Mouse (Mus musculus) MN1 (cell line): ENCODE measurements around the gene 5330417H12Rik.
A peak's percentile ranks its signal among the peaks of the same experiment; 100 is the strongest.

Experiments
- DNase-seq: peaks from one replicate; pipeline ENCODE4 v3.0.0-alpha.2; 2016; ENCODE audit warnings: low spot score

The 5330417H12Rik gene

DNA sequence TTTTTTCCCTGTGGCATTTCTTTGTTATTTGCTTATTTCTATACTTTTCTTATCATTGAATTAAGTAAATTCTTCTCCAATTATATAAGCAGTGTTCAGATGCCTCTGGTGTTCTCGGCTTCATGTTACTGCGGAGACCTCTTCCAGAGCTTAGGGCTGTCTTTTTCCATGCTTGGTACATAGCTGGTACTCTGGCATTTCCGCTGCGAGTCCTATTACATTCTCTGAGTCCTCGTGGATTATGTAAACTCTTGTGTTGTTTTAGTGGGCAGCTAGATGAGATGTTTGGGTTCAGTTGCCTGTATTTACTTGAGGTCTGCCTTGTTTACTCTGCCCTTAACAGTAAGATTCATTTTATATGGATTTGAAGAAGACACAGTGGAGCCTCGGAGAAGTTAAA, 820 bp upstream of the 5330417H12Rik start:
- no peak for DNase-seq

DNA sequence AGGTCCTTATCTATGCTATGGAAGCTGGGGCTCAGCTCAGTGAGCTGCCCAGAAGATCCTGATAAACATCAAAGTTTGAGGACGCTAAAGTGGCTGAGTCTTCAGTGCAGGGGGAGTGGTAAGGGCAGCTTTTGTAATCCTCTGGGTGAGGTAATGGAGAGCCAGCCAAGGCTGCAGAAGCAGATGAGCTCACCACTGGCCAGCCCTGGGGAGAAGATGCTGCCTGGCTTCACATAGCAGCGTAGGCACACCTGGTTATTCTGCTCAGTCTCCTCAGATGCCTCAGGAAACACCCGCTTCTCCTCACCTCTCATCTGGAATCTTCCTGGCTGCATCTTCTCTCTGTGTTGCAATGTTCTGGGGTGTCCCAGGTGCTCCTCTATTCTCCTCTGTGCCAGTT, 529 bp downstream of the 5330417H12Rik start:
- peak; percentile 82 for DNase-seq

DNA sequence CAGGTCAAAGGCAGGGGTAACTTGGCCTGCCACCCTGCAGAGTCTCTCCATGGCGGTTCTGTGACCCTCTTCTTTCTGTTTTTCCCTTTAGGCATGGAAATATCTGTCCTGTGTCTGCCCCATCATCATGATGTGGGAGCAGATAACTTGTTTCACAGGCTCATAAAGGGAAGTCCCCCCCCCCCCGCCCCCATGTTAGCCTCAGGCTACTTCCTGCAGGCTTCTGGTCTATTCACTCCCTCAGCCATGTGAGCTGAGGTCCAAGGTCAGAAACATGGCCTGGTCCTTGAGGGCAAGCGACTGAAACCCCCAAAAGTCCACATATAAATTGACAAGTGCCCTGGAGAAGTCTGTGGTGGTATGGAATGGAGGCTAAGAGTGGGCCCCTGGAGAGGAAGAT, 4.8 kb downstream of the 5330417H12Rik start:
- DNase-seq = no peak

DNA sequence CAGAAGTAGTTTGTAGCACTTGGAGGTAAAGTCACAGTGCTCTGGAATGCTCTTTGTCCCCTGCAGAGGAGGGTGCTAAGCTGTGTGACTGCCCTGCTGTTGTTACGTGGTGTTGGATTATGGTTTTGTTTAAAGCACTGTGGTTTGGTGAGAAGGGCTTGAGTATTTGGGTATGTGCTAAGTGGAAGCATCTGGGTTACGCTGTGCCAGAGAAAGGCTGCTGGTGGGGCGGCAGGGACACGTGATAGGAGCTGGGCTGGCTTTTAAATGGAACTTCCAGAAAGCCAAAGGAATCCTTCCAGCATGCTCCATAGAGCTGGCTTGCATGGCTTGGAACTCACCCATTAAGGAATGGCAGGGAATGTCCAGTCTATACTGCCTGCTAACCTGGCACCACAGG, 5.7 kb downstream of the 5330417H12Rik start:
- DNase-seq = no peak

DNA sequence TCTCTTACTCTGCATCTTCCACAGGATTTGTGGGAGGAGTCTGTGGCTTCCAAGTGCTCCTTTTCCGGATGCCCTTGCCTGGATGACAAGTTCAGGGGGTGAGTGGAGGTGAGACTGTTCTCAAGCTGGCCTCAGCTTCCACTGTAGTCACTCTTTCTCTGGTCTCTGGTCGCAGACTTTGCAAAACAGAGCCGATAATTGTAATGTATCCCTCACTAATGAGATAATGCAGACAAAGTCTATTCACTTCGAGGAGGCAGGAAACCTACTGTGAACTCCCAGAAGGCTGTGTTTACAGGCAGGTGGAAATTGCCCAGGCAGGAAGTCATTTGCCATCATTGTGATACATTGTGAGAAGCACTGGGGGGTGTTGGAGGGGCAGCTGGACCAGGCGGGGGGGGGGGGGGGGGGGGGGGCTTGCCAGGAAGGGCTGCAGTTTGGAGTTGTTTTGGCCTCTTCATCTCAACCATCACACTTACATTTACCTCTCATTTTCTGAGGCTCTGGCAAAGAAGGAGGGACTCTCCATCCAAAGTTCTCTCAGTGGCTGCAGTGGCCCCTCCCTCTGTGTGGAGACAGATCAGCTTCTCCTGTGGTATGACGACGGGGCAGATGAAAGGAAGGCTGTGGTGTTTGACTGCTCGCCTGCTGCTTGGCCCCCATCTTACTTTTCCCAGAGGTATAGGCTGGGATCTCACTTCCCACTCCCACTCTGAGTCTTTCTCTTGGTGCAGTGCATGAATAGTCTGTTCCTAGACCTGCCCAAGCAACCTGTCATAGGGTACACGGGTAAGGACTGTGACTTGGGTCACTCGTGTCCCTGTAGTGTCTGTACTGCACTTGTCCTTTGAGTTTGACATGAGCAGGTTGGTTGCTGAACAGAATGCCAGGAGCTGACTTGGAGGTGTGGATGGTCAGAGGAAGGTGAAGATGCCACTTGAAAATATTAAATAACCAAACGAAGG, 6.7 kb downstream of the 5330417H12Rik start:
- DNase-seq = peak; percentile 26

DNA sequence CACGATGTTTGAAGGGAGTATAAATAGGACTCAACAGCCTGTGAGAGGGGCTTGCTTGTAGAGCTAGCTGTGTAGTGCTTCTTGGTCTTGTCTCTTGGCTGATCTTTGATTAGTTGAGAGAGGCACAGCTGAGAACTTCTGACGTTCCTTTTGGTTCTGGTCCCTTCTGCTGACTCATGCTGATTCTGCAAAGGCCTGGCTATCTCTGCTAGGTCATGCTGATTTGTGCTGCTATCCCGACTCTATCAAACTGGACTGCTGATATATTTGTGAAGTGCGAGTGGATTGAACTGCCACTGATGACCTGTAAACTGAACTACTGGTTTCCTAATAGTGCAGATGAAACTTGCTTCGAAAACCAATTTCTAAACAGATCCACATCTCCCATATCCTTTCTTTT, 14.1 kb downstream of the 5330417H12Rik start:
- DNase-seq = no peak

DNA sequence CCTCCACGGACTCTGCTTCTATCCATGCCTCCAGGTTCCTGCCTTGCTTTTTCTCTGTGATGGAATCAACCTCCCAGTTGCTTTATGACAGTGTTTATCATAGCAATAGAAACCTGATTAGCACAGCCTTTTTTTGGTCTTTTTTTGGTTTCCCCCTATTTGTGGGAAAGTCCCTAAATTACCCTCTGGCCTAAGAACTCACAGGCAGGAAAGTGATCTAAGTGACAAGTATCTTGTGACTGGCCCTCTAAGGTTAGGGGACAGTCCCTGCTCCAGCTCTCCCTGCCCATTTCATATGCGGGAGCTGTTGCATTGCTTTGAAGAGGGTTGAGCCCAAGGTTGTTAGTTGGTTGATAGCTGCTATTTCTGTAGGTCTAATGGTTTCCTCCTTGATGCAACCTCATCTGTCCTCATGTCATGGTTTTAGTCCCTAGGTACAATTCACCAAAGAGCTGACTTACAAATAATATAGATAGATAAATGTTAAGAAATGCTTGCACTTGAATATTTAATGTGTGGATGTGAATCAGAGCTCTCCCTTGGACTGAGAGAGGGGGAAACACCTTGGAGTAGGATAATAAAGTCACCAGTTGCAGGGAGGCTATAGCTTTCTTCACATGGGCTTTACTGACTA, 15.2 kb downstream of the 5330417H12Rik start:
- no peak for DNase-seq

DNA sequence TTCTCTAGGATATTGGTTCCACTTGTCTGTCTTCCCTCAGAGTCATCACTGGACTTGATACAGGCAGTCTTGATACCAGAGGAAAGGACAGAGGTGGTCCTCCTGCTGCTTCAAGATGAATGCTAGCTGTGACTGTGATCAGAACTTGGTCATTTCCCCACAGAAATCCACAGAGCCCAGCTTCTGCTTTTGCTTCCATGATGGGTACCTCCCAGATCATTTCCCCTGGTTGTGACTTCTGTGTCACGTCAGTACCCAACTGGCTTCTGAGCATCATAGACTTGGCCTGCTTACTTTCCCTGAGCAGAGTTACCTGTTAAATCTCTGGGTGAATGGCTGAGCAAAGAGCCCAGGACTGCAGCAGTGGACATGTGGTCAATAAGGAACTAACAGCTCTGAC, 17.2 kb downstream of the 5330417H12Rik start:
- DNase-seq = no peak

DNA sequence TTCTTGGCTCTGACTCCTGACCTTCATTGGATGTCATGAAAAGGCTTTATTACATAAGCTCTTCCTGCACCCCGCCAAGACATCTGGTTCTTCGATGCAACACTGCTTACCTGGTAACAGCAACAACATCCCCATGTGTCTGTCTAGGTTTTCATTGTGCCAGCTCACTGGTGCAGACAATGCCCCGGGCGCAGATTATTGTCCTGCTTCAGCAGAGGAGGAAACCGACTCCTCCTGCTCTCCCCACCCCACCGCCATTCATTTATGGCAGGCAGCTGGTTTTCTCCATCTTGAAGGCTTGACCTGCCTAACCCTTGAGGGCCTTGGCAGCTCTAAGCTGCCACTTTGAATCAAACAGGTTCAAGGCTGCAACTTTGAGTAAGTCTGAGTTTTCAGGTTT, 22.0 kb downstream of the 5330417H12Rik start:
- DNase-seq = no peak

DNA sequence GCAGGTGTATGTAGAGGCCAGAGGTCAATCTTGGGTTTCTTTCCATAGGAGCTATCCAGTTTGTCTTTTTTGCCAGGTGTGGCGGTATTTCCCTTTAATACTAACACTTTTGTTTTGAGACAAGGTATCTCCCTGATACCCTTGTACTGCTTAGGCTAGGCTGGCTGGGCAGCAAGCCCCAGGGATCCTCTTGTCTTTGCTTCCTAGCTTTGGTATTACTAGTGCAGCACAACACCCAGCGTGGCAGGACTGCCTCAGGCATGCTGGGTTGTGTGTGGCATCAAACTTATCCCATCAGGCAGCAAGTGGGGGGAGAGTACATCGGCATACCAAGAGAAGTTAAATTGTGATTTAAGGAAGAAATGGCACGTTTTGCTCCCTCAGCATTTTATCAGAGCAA, 22.5 kb downstream of the 5330417H12Rik start:
- no peak for DNase-seq

DNA sequence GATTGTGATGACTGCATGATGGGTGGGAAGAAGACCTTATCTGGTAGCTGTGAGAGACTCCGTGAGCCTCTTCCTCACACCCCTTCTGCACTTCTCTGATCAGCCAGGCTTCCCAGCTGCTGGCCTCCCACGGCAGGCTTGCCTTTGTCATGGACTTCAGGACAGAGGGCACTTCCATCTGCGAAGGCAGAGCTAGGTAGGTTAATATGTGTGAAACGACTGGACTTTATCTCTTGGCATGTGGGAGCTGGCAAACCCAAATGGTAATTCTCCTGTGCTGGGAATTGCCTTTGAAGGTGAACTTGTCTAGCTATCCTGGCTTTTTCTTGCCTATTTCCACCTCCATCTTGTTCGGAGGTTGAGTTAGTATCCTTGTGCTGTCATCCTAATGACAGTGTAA, 24.3 kb downstream of the 5330417H12Rik start:
- DNase-seq = no peak

DNA sequence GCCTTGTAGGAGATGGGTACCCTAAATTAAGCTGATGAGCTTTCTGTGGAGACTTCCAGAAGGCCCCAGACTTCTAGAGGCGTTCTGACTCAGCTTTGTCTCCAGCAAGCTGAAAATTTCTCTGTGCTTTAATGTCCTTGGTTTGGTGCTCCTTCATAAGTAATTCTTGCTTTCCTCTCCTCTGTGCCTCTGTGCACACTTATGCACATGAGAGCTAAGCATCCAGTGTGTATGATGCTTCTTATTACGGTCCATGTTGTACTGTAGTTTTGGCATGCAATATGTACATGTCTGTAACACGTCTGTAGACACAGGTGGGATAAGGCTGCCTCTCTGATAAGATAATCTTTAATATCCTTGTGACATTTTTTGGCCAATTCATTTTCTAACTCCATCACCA, 27.0 kb downstream of the 5330417H12Rik start:
- DNase-seq = no peak

DNA sequence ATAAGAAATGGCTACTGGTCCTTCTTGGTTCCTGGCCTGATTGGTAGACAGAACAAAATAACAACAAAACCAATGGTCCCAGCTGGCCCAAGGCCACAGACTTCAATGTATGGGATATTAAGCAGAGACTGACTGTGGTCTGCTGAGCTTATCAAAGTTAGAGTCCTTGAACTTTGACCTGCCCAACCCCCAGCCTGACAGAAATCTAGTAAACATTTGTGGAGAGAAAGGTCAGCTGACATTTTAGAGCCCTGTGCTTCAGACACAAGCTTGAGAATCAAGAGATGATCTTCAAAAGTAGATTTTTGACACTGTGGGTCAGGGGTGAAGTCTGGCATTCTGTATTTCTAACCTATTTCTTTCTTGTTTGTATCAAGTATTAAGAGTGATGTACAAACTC, 28.2 kb downstream of the 5330417H12Rik start:
- DNase-seq = no peak

DNA sequence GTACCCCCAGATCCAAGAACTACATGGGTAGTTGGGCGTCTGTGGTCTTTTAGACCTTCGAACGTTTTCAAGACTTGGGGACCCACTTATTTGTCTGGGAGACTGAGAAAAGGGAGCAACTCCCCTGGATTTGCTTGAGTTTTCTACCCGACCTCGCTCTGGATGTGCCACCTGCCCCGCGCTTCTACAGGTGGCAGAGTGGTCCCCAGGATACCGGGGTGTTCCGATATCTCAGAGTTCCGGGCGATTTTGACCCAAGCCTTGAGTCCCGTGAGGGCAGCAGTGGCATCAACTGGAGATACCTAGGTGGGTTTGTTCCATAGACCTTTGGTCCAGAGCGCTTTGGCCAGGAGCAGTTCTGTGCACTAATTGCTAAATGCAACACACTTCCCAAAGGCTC, 29.5 kb downstream of the 5330417H12Rik start:
- no peak for DNase-seq

DNA sequence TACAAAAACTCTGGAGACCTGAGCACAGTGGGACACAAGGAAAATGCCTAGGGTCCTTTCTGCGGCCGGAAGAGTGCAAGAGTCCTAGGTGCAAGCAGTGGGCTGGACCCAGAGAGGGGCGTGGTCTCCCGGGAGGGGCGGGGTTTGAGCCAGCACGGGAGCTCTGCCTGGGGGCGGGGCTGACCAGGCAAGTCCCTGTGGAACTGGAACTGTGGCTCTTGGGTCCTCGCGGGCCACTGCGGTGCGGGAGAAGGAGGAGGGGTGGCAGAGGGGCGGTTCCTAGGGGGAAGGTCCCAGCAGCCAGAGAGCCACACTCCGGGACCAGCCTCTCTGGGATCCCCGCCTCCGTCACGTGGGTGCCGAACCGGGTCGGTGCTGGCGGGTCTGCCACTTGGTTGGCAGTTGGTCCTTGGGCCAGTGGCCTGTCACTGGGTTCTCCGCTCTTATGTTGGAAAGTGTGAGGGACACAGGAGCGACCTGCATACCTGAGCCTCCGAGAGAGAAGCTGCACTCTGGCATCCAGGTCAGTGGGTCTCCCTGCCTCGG, 30.0 kb downstream of the 5330417H12Rik start, which contains the start of gene Ppfibp2:
Gene Ppfibp2, plus strand, starts transcription at position 351 of the 546 bp plus-strand sequence.
- DNase-seq = no peak

DNA sequence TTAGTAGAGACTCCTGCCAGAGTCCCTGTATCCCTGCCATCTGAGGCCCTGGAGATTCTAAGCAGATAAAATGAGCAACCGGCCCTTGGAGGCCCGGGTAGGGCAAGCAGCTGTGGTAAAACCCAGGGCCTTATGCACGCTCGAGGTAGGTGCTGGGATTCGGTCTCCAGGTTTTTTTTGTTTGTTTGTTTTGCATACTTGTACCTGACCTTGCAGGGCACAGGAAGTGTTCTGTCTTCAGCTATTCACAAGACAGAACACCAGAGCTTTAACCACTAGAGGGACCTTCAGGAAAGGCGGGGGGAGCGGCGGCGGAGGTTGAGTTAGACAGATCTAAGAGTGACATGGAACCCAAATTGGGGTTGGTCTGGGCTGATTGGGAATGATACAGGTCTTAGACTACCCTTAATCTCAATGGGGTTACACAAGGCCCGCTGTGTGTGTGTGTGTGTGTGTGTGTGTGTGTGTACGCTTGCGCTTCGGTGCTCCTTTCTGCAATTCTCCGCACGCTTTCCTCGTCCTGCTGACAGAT, 30.6 kb downstream of the 5330417H12Rik start:
- no peak for DNase-seq

DNA sequence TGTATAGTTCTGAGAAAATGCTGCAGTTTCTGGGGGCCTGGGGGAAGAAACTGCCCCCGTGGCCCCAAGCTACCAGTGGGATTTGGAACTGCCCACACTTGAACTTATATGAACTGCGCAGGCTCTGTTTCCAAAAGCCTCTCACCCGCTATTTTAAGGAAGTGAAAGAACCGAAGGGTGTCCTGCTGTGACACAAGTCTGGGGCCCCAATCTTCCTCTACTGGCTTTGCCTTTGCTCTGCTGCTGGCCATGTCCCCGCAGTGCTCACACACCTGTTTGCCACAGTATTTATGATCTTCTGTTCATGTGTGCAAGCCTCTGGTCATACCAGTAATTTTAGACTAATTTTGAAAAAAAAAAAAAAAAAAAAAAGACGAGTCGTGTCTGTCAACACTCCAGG, 31.1 kb downstream of the 5330417H12Rik start:
- DNase-seq = no peak

DNA sequence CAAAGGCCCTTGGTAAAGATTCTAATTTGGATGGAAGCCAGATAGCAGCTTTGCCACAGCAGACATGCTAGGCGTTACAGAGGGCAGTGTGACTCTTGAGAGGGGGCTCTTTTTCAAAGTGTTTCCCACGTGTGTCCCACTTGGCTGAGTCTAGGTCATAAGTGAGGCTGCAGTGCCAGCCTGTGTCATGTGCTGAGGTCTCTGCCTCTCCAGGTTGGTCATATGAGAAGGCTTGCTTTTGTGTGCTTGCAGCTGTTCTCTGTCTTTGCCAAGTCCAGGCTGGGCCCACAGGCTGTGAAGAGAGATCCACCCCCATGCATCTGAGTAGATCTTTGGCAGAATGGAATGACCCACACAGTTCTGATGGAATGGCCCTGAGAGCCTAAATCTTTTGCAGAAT, 32.3 kb downstream of the 5330417H12Rik start:
- no peak for DNase-seq

DNA sequence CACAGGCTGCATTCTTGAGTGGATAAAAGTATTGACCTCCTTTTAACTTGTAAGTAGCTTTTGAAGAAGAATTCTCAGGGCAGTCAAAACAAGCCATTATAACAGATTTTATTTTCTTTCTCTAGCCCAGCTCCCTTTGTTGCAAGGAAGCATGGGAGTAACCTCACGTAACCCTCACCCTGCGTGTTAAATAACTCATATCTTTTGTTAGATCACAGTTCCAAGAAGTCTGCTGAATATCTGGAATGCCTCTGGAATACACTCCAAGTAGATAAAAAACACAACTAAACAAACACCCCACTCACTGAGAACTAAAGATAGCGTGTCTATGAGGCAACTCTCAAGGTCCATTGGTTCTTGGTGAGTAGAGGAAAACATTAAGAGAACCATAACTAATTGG, 50.7 kb downstream of the 5330417H12Rik start:
- DNase-seq = no peak
